Mouse (Mus musculus) limb, embryonic 14.5 days (tissue): ENCODE measurements around the gene Cenpb. TPM values are rescaled to one million over a fixed set of nuclear protein-coding genes. Genes with fewer than 3 reads are reported as not detected.

Experiments
- ATAC-seq: fragments of 200-750 bp; cut with Nextera tagmentation; 2 replicates; pipeline ENCODE4 v1.8.0; 2017; ENCODE audit warnings: low read depth, moderate number of reproducible peaks, moderate TSS enrichment; ENCODE audit not compliant: low FRiP score
- DNase-seq: peaks from one replicate; pipeline ENCODE4 v3.0.0-alpha.2; 2015; ENCODE audit warnings: low spot score
- H3K27ac ChIP-seq: fragments of 300-500 bp; sonication (generic); replicated peaks from 2 replicates; pipeline ENCODE4 v1.5.1; 2014; ENCODE audit warnings: low read depth, mild to moderate bottlenecking, low read length, moderate library complexity, mixed read lengths
- H3K27me3 ChIP-seq: fragments of 300-500 bp; sonication (generic); 2 replicates; pipeline ENCODE4 v1.6.1; 2014; ENCODE audit warnings: low read length, mixed read lengths; ENCODE audit not compliant: control insufficient read depth, insufficient read depth
- H3K36me3 ChIP-seq: fragments of 300-500 bp; sonication (generic); 2 replicates; pipeline ENCODE4 v1.6.1; 2014; ENCODE audit warnings: mild to moderate bottlenecking, low read length, moderate library complexity, mixed read lengths; ENCODE audit not compliant: control insufficient read depth, insufficient read depth
- H3K4me1 ChIP-seq: fragments of 300-500 bp; sonication (generic); 2 replicates; pipeline ENCODE4 v1.6.1; 2014; ENCODE audit warnings: antibody characterized with exemption, low read length, mixed read lengths; ENCODE audit not compliant: control insufficient read depth, insufficient read depth
- H3K4me2 ChIP-seq: fragments of 300-500 bp; sonication (generic); replicated peaks from 2 replicates; pipeline ENCODE4 v1.6.1; 2014; ENCODE audit warnings: low read depth, mild to moderate bottlenecking, low read length, moderate library complexity; ENCODE audit not compliant: severe bottlenecking
- H3K4me3 ChIP-seq: fragments of 300-500 bp; sonication (generic); replicated peaks from 2 replicates; pipeline ENCODE4 v1.5.1; 2014; ENCODE audit warnings: low read length
- H3K9ac ChIP-seq: fragments of 300-500 bp; sonication (generic); 2 replicates; pipeline ENCODE4 v1.6.1; 2014; ENCODE audit warnings: mild to moderate bottlenecking, low read depth, low read length, moderate library complexity; ENCODE audit not compliant: severe bottlenecking
- H3K9me3 ChIP-seq: fragments of 300-500 bp; sonication (generic); 2 replicates; pipeline ENCODE4 v1.6.1; 2016; ENCODE audit warnings: low read length; ENCODE audit not compliant: control insufficient read depth
- POLR2A ChIP-seq: fragments of 200-500 bp; IDR thresholded peaks from 2 replicates; pipeline ENCODE4 v1.8.0; 2012; ENCODE audit warnings: inconsistent platforms, mild to moderate bottlenecking, moderate library complexity, borderline replicate concordance; ENCODE audit not compliant: insufficient read depth, insufficient read length; ENCODE audit errors: extremely low read depth
- WGBS: fragments of 180-500 bp; shearing (Covaris S2); extraction: QIAGEN DNeasy Blood & Tissue Kit; methylation state at CpG from one replicate; pipeline ENCODE4 v1.1.7; 2014; 5-methylcytosine and 5-hydroxymethylcytosine counted together
- polyA plus RNA-seq, 2 experiments: library from polyadenylated mRNA; depleted of rRNA in 1 of 2; stranded (reverse) in 1 of 2; unstranded in 1 of 2; fragments of >200 nt; fragmentation: Nextera tagmentation in 1 of 2; extraction: Ambion mirVana in 1 of 2; gene quantifications; 2 replicates each; pipeline versions ENCODE4 v1.2.1 to v1.2.3; 2012 to 2014

The Cenpb gene
- polyA plus RNA-seq, 2 experiments: 9.2 to 48.3 TPM

DNA sequence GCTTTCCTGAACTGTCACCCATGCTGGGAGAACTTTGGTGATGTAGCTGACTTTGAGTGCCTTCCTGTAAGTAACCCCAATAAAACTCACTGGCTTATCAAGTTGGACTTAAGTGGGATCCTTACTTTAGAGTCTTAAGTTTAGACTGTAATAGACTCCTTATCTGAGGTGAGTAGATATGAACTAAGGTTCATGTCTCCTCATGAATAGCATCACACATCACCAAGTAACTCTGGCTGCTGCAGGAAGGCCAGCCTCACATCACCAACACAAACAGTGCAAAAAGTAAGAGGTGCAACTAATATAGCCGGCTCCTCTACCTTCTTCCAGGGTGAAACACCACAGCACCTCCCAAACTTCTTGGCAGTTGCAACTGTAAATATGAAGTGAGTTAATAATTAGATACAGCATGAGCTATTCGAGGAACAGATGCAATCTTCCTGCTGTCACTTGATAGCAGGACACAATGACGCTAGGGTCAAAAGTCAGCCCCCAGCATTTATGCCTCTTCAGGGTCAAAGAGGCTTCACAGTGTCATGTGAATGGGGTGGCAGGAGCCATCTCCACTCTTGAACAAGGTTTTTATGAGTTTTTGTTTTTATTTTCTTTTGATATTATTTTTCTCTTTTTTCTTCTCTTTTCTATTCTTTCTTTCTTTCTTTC is 42.1 kb upstream of the Cenpb start:
- H3K4me1 ChIP-seq: no peaks in the 10 kb centered on the region
- TF ChIP-seq POLR2A: no peak
- 77% methylated on average over 3 of the region's 3 CpGs for WGBS
- H3K27me3 ChIP-seq: no peaks in the 10 kb centered on the region
- no peak overlapping the region for H3K4me2 ChIP-seq
- DNase-seq (no peak), ATAC-seq (no peak)
- no peak overlapping the region for H3K4me3 ChIP-seq
- H3K9me3 ChIP-seq: no peaks in the 10 kb centered on the region
- H3K9ac ChIP-seq: no peak overlapping the region
- no peak overlapping the region for H3K27ac ChIP-seq
- no peaks in the 10 kb centered on the region for H3K36me3 ChIP-seq

DNA sequence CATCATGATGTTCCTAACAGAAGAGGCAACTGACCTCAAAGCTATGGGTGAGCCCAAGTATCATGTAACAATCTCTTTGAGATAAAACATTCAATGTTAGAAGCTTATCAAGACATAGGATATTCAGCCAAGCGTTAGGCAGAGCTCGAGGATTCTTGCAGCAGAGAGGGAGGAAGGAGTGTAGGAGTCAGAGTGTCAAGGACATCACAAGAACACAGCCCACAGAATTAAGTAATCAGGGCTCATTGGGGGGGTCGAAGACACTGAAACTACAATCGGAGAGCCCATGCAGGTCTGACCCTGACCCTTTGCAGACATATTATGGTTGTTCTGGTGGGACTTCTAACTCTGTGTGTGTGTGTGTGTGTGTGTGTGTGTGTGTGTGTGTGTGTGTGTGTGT is 40.2 kb upstream of the Cenpb start:
- Histone ChIP-seq H3K9me3 (no peaks in the 10 kb centered on the region), H3K9ac (no peak overlapping the region), H3K4me3 (no peak overlapping the region), H3K27me3 (no peaks in the 10 kb centered on the region), H3K36me3 (no peaks in the 10 kb centered on the region), H3K4me2 (no peak overlapping the region), H3K4me1 (no peaks in the 10 kb centered on the region), H3K27ac (no peak overlapping the region)
- no peak for TF ChIP-seq POLR2A
- 77% methylated on average over 4 of the region's 4 CpGs for WGBS
- ATAC-seq (no peak), DNase-seq (no peak)

DNA sequence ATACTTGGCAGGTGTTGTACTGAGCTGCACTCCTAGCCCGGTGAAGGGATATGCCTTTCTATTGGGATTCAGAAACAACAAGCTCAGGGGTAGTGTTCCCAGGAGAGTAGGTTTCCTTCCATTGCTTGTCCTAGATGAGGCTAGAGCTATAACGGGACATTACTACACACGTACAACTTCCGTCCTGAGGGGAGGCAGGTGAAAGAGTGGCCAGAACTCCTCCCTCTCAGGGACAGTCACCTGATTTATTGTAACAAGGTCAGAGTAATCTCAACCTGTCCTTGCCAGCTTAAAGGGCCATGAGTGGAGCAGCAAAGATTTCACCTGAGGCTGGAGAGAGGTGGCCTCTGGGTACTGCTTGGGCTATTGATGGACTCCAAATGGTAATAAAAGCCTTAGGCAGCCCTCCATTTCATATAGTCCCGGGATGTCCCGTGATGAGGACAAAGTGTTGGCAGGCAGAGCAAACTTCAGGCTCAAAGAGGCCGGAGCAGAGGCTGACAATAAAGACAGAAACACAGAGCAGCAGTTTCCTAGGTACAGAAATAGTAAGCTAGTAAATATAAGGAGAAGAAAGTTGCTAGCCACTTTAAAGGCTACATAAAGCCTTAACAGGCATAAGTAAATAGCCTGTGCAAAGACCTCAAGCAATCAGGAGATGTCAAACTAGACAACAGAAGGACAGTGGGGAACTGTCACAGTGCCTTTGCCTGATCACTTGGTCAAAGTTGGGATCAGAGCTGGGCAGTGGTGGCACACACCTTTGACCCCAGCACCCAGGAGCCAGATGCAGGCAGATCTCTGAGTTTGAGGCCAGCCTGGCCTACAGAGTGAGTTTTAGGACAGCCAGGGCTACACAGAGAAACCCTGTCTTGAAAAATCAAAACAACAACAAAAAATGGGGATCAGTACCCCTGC is 36.3 kb upstream of the Cenpb start:
- WGBS: 76% methylated on average over 7 of the region's 7 CpGs
- Histone ChIP-seq H3K27ac (no peak overlapping the region), H3K9me3 (no peaks in the 10 kb centered on the region), H3K27me3 (no peaks in the 10 kb centered on the region), H3K4me1 (peaks cover 2% of the 10 kb centered on the region), H3K36me3 (peaks cover 8% of the 10 kb centered on the region; the same call in 1 of the 2 replicates), H3K4me3 (no peak overlapping the region), H3K4me2 (no peak overlapping the region), H3K9ac (no peak overlapping the region)
- DNase-seq (no peak), ATAC-seq (no peak)
- no peak for TF ChIP-seq POLR2A

DNA sequence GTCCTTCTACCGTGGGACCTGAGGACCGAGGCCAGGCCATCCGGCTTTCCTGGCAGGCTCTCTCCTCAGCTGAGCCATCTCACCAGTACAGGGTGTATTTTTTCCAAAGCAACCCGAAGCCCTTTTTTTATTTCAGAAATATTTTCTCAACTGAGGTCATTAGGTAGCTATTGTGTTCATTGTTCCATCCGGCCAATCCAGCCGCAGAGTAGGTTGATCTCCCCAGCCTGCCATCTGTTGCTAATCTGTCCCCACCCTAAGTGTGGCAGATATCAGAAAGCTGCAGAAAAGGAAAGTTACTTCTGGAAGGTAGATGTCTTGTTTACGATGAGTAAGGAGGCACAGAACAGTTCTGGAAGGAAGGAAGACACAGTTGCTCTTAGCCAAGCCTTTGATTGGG is 33.9 kb upstream of the Cenpb start:
- H3K27ac ChIP-seq: no peak overlapping the region

DNA sequence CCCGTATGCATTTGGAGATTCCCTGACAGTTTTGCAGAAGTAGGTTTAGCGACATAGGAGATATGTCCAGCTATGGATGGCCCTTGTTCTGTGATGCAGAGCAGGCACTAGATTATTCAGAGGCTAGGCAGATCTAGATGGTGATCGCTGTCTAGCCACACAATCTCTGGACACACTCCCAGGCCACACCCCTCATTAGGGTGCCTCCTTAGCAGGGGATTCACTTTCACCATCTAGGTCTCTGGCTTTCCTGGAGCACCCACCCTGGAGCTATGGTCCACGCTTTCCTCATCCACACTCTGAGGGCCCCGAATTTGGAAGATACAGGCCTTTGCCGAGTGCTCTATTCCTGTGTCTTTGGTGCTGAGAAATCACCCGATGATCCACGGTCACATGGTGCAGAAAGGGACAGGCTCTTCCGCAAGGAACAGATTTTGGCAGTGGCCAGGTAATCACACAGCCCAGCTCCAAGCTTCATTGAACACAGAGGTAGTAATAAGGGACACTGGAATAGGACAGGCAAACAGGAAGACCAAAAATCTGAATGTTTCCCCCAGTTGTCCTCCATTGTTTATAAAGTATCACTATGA is 31.3 kb upstream of the Cenpb start:
- WGBS: 67% methylated on average over 9 of the region's 9 CpGs
- Histone ChIP-seq H3K27ac (peak overlapping the region; percentile 82; the same call in 1 of the 2 replicates), H3K27me3 (no peaks in the 10 kb centered on the region), H3K4me1 (peaks cover 5% of the 10 kb centered on the region), H3K36me3 (peaks cover 8% of the 10 kb centered on the region; the same call in 1 of the 2 replicates), H3K9me3 (no peaks in the 10 kb centered on the region), H3K4me3 (peak overlapping the region; percentile 55), H3K9ac (peak overlapping the region; percentile 71), H3K4me2 (peak overlapping the region; percentile 65)
- ATAC-seq (no peak), DNase-seq (no peak)
- TF ChIP-seq POLR2A: no peak

More for the DNA sequence above, 33.9 kb upstream of the Cenpb start:
- H3K27me3 ChIP-seq: no peaks in the 10 kb centered on the region
- H3K9me3 ChIP-seq: no peaks in the 10 kb centered on the region
- H3K4me1 ChIP-seq: peaks cover 5% of the 10 kb centered on the region
- no peak overlapping the region for H3K9ac ChIP-seq
- DNase-seq (no peak), ATAC-seq (no peak)
- no peak overlapping the region for H3K4me2 ChIP-seq
- peaks cover 8% of the 10 kb centered on the region; the same call in 1 of the 2 replicates for H3K36me3 ChIP-seq
- TF ChIP-seq POLR2A: no peak
- 79% methylated on average over 7 of the region's 7 CpGs for WGBS
- no peak overlapping the region for H3K4me3 ChIP-seq
